Mouse (Mus musculus): ENCODE measurements around the gene Rcc2. TPM values are rescaled to one million over a fixed set of nuclear protein-coding genes. Genes with fewer than 3 reads are reported as not detected.

The Rcc2 gene
- polyA plus RNA-seq, 1 experiment from 2014 or later = 9.4 TPM

DNA sequence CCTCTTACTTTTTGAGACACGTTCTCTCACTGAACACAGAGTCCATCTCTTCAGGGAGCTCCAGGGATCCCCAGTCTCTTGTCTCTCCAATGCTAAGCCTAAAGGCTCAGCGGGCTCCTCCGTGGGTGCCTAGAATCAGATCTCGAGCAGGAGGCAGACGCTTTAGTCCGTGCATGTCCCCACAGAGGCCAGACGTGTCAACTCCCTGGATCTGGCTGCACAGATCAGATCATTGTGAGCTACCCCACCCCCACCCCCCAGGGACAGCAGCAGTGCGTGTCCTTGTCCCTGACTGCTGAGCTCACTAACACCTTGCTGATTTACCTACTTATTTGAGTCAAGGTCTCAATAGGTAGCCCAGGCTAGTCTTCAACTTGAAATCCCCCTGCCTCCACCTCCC, 16.7 kb upstream of the Rcc2 start:
- Histone ChIP-seq H3K4me1 (ENCODE audit: control insufficient read depth, insufficient read depth, low read length) (peaks cover 15% of the 10 kb centered on the region), H3K4me3 (ENCODE audit: low read length) (no peak overlapping the region), H3K27ac (ENCODE audit: low read length) (peak overlapping the region; percentile 37; the same call in 1 of the 2 replicates), H3K36me3 (ENCODE audit: control insufficient read depth, insufficient read depth) (no peaks in the 10 kb centered on the region), H3K4me2 (ENCODE audit: low read depth, low read length) (peak overlapping the region; percentile 52; the same call in 1 of the 2 replicates), H3K9me3 (replicated peaks; ENCODE audit: control insufficient read depth, low read length) (no peaks in the 10 kb centered on the region), H3K27me3 (ENCODE audit: control insufficient read depth, insufficient read depth, low read length) (no peaks in the 10 kb centered on the region), H3K9ac (ENCODE audit: low read length) (no peak overlapping the region)
- no peak for ATAC-seq (replicated peaks; ENCODE audit: extremely low read depth, insufficient read depth, low FRiP score)
- 34% methylated on average over 8 of the region's 8 CpGs for WGBS

- H3K9ac ChIP-seq (ENCODE audit: low read length) = no peak overlapping the region
- 5% methylated on average over 16 of the region's 16 CpGs for WGBS
- H3K36me3 ChIP-seq (ENCODE audit: control insufficient read depth, insufficient read depth) = no peaks in the 10 kb centered on the region
- H3K4me3 ChIP-seq (ENCODE audit: low read length) = peak overlapping the region; percentile 10; the same call in 1 of the 2 replicates
- peak overlapping the region; percentile 50 for H3K27ac ChIP-seq (ENCODE audit: low read length)
- H3K27me3 ChIP-seq (ENCODE audit: control insufficient read depth, insufficient read depth, low read length) = no peaks in the 10 kb centered on the region
- ATAC-seq (replicated peaks; ENCODE audit: extremely low read depth, insufficient read depth, low FRiP score) = peak; percentile 49
- no peaks in the 10 kb centered on the region for H3K9me3 ChIP-seq (replicated peaks; ENCODE audit: control insufficient read depth, low read length)
- H3K4me1 ChIP-seq (ENCODE audit: control insufficient read depth, insufficient read depth, low read length) = peaks cover 15% of the 10 kb centered on the region
- H3K4me2 ChIP-seq (ENCODE audit: low read depth, low read length) = peak overlapping the region; percentile 52
Observed at GRCm38 (mm10) chr4:140684141-140684871, 16.0 kb upstream of the Rcc2 start.

GRCm38 (mm10) chr4:140684881-140685303, 15.4 kb upstream of the Rcc2 start:
- no peaks in the 10 kb centered on the region for H3K36me3 ChIP-seq (ENCODE audit: control insufficient read depth, insufficient read depth)
- peak overlapping the region; percentile 52 for H3K4me2 ChIP-seq (ENCODE audit: low read depth, low read length)
- H3K4me1 ChIP-seq (ENCODE audit: control insufficient read depth, insufficient read depth, low read length) = peaks cover 12% of the 10 kb centered on the region
- ATAC-seq (replicated peaks; ENCODE audit: extremely low read depth, insufficient read depth, low FRiP score) = no peak
- no peak overlapping the region for H3K9ac ChIP-seq (ENCODE audit: low read length)
- peak overlapping the region; percentile 50; the same call in 1 of the 2 replicates for H3K27ac ChIP-seq (ENCODE audit: low read length)
- H3K9me3 ChIP-seq (replicated peaks; ENCODE audit: control insufficient read depth, low read length) = no peaks in the 10 kb centered on the region
- no peak overlapping the region for H3K4me3 ChIP-seq (ENCODE audit: low read length)
- 45% methylated on average over 6 of the region's 6 CpGs for WGBS
- no peaks in the 10 kb centered on the region for H3K27me3 ChIP-seq (ENCODE audit: control insufficient read depth, insufficient read depth, low read length)

DNA sequence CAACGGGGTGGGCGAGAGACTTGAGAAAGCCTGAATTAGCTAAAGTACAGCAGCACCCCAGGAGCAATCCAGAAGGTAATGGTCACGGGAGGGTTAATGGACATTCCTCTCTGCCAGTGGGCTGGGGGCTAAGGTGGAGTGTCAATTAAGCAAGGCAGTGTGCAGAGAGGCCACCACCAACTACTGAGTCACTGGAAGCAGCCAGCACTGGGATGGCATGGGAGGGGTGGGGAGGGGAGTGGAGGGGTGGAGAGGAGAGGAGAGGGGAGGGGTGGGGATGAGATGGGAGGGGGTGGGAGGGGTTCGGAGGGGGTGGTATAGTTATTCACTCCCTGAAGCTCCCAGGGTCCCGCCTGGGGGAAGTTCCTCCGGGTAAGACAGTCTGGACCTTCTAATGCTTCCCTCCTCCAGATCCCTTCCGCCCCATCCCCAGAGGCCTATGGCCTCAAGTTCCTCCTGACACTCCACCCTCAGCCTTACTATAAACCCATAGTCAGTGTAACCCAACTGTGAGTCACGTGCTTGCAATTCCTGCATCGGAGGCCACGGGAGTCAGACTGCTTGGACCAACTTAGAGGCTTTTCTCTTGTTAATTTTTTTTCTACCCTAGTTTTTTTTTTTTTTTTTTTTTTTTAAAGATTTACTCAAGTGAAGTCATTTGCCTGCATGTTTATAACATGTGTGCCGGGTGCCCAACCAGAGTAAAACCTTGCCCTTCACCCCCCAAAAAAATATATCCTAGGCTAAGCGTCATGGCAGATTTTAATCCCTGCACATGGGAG, 12.1 kb upstream of the Rcc2 start:
- no peaks in the 10 kb centered on the region for H3K36me3 ChIP-seq (ENCODE audit: control insufficient read depth, insufficient read depth)
- no peaks in the 10 kb centered on the region for H3K27me3 ChIP-seq (ENCODE audit: control insufficient read depth, insufficient read depth, low read length)
- no peak overlapping the region for H3K4me3 ChIP-seq (ENCODE audit: low read length)
- no peak overlapping the region for H3K9ac ChIP-seq (ENCODE audit: low read length)
- H3K4me1 ChIP-seq (ENCODE audit: control insufficient read depth, insufficient read depth, low read length) = peaks cover 10% of the 10 kb centered on the region
- no peak for ATAC-seq (replicated peaks; ENCODE audit: extremely low read depth, insufficient read depth, low FRiP score)
- H3K9me3 ChIP-seq (replicated peaks; ENCODE audit: control insufficient read depth, low read length) = no peaks in the 10 kb centered on the region
- H3K27ac ChIP-seq (ENCODE audit: low read length) = no peak overlapping the region
- no peak overlapping the region for H3K4me2 ChIP-seq (ENCODE audit: low read depth, low read length)
- WGBS = 55% methylated on average over 12 of the region's 12 CpGs

- ATAC-seq (replicated peaks; ENCODE audit: extremely low read depth, insufficient read depth, low FRiP score) = no peak
- no peak overlapping the region for H3K27ac ChIP-seq (ENCODE audit: low read length)
- no peak overlapping the region for H3K9ac ChIP-seq (ENCODE audit: low read length)
- peaks cover 8% of the 10 kb centered on the region for H3K4me1 ChIP-seq (ENCODE audit: control insufficient read depth, insufficient read depth, low read length)
- no peak overlapping the region for H3K4me3 ChIP-seq (ENCODE audit: low read length)
- no peaks in the 10 kb centered on the region for H3K27me3 ChIP-seq (ENCODE audit: control insufficient read depth, insufficient read depth, low read length)
- 76% methylated on average over 5 of the region's 5 CpGs for WGBS
- H3K9me3 ChIP-seq (replicated peaks; ENCODE audit: control insufficient read depth, low read length) = no peaks in the 10 kb centered on the region
- H3K36me3 ChIP-seq (ENCODE audit: control insufficient read depth, insufficient read depth) = no peaks in the 10 kb centered on the region
- no peak overlapping the region for H3K4me2 ChIP-seq (ENCODE audit: low read depth, low read length)
Observed at GRCm38 (mm10) chr4:140688826-140689425, 11.4 kb upstream of the Rcc2 start.

DNA sequence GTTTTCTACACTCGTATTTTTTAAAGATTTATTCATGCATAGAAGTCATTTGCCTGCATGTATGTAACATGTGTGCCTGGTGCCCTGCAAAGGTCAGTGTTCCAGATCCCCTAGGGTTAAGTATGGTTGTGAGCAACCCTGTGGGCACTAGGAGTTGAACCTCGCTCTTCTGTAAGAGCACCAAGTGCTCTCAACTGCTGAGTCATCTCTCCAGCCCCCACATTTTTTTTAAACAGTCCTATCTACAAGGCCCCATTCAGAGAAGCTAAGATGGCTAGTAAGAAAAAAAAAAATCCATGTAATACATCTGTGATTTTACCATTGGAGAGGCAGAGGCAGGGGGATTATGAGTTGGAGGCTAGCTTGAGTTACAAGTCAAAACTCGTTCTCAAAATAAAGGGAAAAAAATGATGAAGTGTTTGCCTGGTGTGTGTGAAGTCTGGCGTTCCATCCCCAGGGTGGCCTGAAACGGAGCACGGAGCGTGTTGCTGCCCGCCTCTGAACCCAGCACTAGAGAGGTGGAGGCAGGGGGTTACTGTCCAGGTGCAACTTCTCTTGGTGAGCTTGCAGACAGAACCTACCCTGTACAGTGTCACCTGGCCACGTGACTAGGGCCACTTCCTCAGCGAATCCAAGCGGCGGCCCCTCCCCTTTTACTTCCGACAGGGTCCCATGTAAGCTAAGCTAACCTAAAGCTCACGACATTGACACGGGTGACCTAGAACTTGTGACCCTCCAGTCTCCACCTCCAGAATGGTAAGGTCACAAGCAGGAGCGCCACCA, 10.3 kb upstream of the Rcc2 start:
- H3K9ac ChIP-seq (ENCODE audit: low read length) = no peak overlapping the region
- 59% methylated on average over 16 of the region's 16 CpGs for WGBS
- H3K4me3 ChIP-seq (ENCODE audit: low read length) = no peak overlapping the region
- H3K4me2 ChIP-seq (ENCODE audit: low read depth, low read length) = no peak overlapping the region
- no peaks in the 10 kb centered on the region for H3K4me1 ChIP-seq (ENCODE audit: control insufficient read depth, insufficient read depth, low read length)
- no peak overlapping the region for H3K27ac ChIP-seq (ENCODE audit: low read length)
- H3K27me3 ChIP-seq (ENCODE audit: control insufficient read depth, insufficient read depth, low read length) = no peaks in the 10 kb centered on the region
- 0 out of 2 replicates have a peak, but pooled peaks have one; percentile 37 for ATAC-seq (replicated peaks; ENCODE audit: extremely low read depth, insufficient read depth, low FRiP score)
- no peaks in the 10 kb centered on the region for H3K36me3 ChIP-seq (ENCODE audit: control insufficient read depth, insufficient read depth)
- no peaks in the 10 kb centered on the region for H3K9me3 ChIP-seq (replicated peaks; ENCODE audit: control insufficient read depth, low read length)

DNA sequence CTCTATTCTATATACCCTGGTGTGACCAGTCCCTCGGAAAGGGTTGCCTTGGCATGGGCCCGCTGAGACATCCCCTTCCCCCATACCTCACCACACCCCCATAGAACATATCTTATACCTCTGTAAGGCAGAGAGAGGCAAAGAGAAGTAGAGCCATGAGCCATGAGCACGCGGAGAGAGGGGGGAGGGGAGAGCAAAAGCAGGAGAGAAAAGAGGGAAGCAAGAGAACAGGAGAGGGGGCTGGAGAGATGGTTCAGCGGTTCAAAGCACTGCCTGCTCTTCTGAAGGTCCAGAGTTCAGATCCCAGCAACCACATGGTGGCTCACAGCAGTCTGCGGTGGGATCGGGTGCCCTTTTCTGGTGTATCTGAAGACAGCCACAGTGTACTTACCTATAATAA, 8.9 kb upstream of the Rcc2 start:
- Histone ChIP-seq H3K36me3 (ENCODE audit: control insufficient read depth, insufficient read depth) (no peaks in the 10 kb centered on the region), H3K4me2 (ENCODE audit: low read depth, low read length) (no peak overlapping the region), H3K9ac (ENCODE audit: low read length) (no peak overlapping the region), H3K27ac (ENCODE audit: low read length) (no peak overlapping the region), H3K4me3 (ENCODE audit: low read length) (no peak overlapping the region), H3K4me1 (ENCODE audit: control insufficient read depth, insufficient read depth, low read length) (no peaks in the 10 kb centered on the region), H3K27me3 (ENCODE audit: control insufficient read depth, insufficient read depth, low read length) (no peaks in the 10 kb centered on the region), H3K9me3 (replicated peaks; ENCODE audit: control insufficient read depth, low read length) (no peaks in the 10 kb centered on the region)
- ATAC-seq (replicated peaks; ENCODE audit: extremely low read depth, insufficient read depth, low FRiP score) = no peak
- WGBS = 64% methylated on average over 7 of the region's 7 CpGs

GRCm38 (mm10) chr4:140693513-140693912, 6.8 kb upstream of the Rcc2 start:
- ATAC-seq (replicated peaks; ENCODE audit: extremely low read depth, insufficient read depth, low FRiP score) = no peak
- 40% methylated on average over 4 of the region's 4 CpGs for WGBS

More at GRCm38 (mm10) chr4:140693513-140693912, 6.8 kb upstream of the Rcc2 start:
- H3K27me3 ChIP-seq (ENCODE audit: control insufficient read depth, insufficient read depth, low read length) = no peaks in the 10 kb centered on the region
- H3K4me1 ChIP-seq (ENCODE audit: control insufficient read depth, insufficient read depth, low read length) = no peaks in the 10 kb centered on the region
- no peaks in the 10 kb centered on the region for H3K36me3 ChIP-seq (ENCODE audit: control insufficient read depth, insufficient read depth)
- no peak overlapping the region for H3K4me2 ChIP-seq (ENCODE audit: low read depth, low read length)
- H3K27ac ChIP-seq (ENCODE audit: low read length) = no peak overlapping the region
- no peak overlapping the region for H3K4me3 ChIP-seq (ENCODE audit: low read length)
- H3K9me3 ChIP-seq (replicated peaks; ENCODE audit: control insufficient read depth, low read length) = no peaks in the 10 kb centered on the region
- H3K9ac ChIP-seq (ENCODE audit: low read length) = no peak overlapping the region
